Mouse (Mus musculus): ENCODE results near the gene Pet117. TPM values are rescaled to one million over a fixed set of nuclear protein-coding genes. Genes with fewer than 3 reads are reported as not detected.

The Pet117 gene
- polyA plus RNA-seq, 1 experiment from 2014 or later = 1.5 TPM

Other genes with a start within 250 kb of the Pet117 start
- 20.3 and 21.7 TPM in 2 replicates for gene Mgme1, start 98.3 kb upstream of the Pet117 start, polyA plus RNA-seq (2016; fragmentation: Nextera tagmentation; extraction: Ambion mirVana)
- gene Snx5, start 98.1 kb upstream of the Pet117 start, polyA plus RNA-seq (2016; fragmentation: Nextera tagmentation; extraction: Ambion mirVana) = 139 and 145 TPM in 2 replicates
- gene Ovol2, start 36.9 kb upstream of the Pet117 start, polyA plus RNA-seq (2016; fragmentation: Nextera tagmentation; extraction: Ambion mirVana) = 1.4 and 1.8 TPM in 2 replicates
- 54.6 and 54.7 TPM in 2 replicates for gene Kat14, start within 50 bp of the Pet117 start, polyA plus RNA-seq (2016; fragmentation: Nextera tagmentation; extraction: Ambion mirVana)
- gene Dzank1, start 158.4 kb downstream of the Pet117 start, polyA plus RNA-seq (2016; fragmentation: Nextera tagmentation; extraction: Ambion mirVana) = 1.1 and 1.8 TPM in 2 replicates
- 35.0 and 36.4 TPM in 2 replicates for gene Polr3f, start 158.7 kb downstream of the Pet117 start, polyA plus RNA-seq (2016; fragmentation: Nextera tagmentation; extraction: Ambion mirVana)
- 58.2 and 62.5 TPM in 2 replicates for gene Rbbp9, start 181.9 kb downstream of the Pet117 start, polyA plus RNA-seq (2016; fragmentation: Nextera tagmentation; extraction: Ambion mirVana)
- gene Sec23b, start 187.2 kb downstream of the Pet117 start, polyA plus RNA-seq (2016; fragmentation: Nextera tagmentation; extraction: Ambion mirVana) = 97.5 and 105 TPM in 2 replicates
- 43.3 and 46.0 TPM in 2 replicates for gene Smim26, start 225.1 kb downstream of the Pet117 start, polyA plus RNA-seq (2016; fragmentation: Nextera tagmentation; extraction: Ambion mirVana)
- gene Dtd1, start 230.9 kb downstream of the Pet117 start, polyA plus RNA-seq (2016; fragmentation: Nextera tagmentation; extraction: Ambion mirVana) = 35.2 and 39.5 TPM in 2 replicates

All from limb, embryonic 12.5 days (tissue).